Mouse (Mus musculus) NIH3T3 (cell line): ENCODE results near the gene Prlr.

Source experiments
- DNase-seq: peaks from one replicate; pipeline ENCODE4 v3.0.0-alpha.2; 2012; ENCODE audit warnings: low read depth

The Prlr gene

GRCm38 (mm10) chr15:10235977-10236376, 58.9 kb downstream of the Prlr start:
- DNase-seq, result no peak

- DNase-seq, result no peak
Measured at GRCm38 (mm10) chr15:10236812-10237211, 59.8 kb downstream of the Prlr start.

- no peak for DNase-seq
Measured at GRCm38 (mm10) chr15:10238454-10238853, 61.4 kb downstream of the Prlr start.

GRCm38 (mm10) chr15:10240228-10240795, 63.3 kb downstream of the Prlr start:
- no peak for DNase-seq

GRCm38 (mm10) chr15:10242250-10242649, 65.2 kb downstream of the Prlr start:
- DNase-seq, result no peak

- DNase-seq, result no peak
Measured at GRCm38 (mm10) chr15:10249285-10249684, 72.2 kb downstream of the Prlr start.

- no peak for DNase-seq
Measured at GRCm38 (mm10) chr15:10250784-10251183, 73.7 kb downstream of the Prlr start.

- no peak for DNase-seq
Measured at GRCm38 (mm10) chr15:10252526-10252925, 75.5 kb downstream of the Prlr start.

- no peak for DNase-seq
Measured at GRCm38 (mm10) chr15:10262219-10262618, 85.2 kb downstream of the Prlr start.

- DNase-seq, result no peak
Measured at GRCm38 (mm10) chr15:10262641-10263040, 85.6 kb downstream of the Prlr start.

GRCm38 (mm10) chr15:10263420-10263819, 86.4 kb downstream of the Prlr start:
- no peak for DNase-seq

GRCm38 (mm10) chr15:10264885-10265284, 87.8 kb downstream of the Prlr start:
- DNase-seq, result no peak

GRCm38 (mm10) chr15:10267251-10267650, 90.2 kb downstream of the Prlr start:
- DNase-seq, result no peak

GRCm38 (mm10) chr15:10276386-10276785, 99.3 kb downstream of the Prlr start:
- DNase-seq, result no peak

GRCm38 (mm10) chr15:10277461-10277860, 100.4 kb downstream of the Prlr start:
- DNase-seq, result no peak

GRCm38 (mm10) chr15:10281546-10281945, 104.5 kb downstream of the Prlr start:
- no peak for DNase-seq

- DNase-seq, result no peak
Measured at GRCm38 (mm10) chr15:10283661-10284060, 106.6 kb downstream of the Prlr start.

GRCm38 (mm10) chr15:10296570-10296969, 119.5 kb downstream of the Prlr start:
- no peak for DNase-seq

GRCm38 (mm10) chr15:10298058-10298457, 121.0 kb downstream of the Prlr start:
- DNase-seq, result no peak

GRCm38 (mm10) chr15:10299467-10299866, 122.4 kb downstream of the Prlr start:
- no peak for DNase-seq

- DNase-seq, result no peak
Measured at GRCm38 (mm10) chr15:10306461-10306860, 129.4 kb downstream of the Prlr start.

- DNase-seq, result no peak
Measured at GRCm38 (mm10) chr15:10311826-10312225, 134.8 kb downstream of the Prlr start.

- DNase-seq, result peak; percentile 64
Measured at GRCm38 (mm10) chr15:10313522-10314455, 136.8 kb downstream of the Prlr start.
